Mouse (Mus musculus) embryo, embryonic 11.5 days (tissue): Measurements from ENCODE around the gene Psmd11.
"Not testable (repeated sequence)": the region's sequence is repeated elsewhere in the genome, so short reads cannot be mapped to it uniquely, and the experiment has no call there.

Source experiments
- DNase-seq: peaks from one replicate; pipeline ENCODE4 v3.0.0-alpha.2; 2012; ENCODE audit warnings: low read depth, low spot score

Gene Psmd11

DNA sequence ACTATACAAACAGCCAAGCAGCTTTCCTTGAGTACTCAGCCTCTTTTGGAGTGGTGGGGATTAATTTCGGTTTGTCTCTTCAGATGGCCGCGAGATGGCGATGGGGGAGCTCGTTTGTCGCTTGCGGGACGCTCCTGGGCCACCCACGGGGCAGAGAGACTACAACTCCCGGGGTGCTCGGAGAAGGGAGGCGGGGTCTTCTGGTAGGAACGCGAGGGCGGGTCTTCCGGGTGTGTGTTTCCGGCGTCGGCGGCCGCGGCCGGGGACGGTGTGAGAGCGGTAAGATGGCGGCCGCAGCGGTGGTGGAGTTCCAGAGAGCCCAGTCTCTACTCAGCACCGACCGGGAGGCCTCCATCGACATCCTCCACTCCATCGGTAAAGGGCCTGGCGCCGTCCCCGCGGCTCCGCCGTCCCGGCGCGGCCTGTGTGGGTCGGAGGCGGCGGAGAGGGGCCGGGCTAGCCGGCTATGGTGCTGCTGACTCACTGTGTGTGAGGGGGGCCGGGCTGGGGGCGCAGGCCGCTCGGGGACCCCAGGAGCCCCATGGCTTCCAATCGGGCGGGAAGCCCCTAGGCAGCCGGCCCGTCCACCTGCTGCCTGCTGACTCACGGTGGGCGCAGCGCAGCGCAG lies at the start of gene Psmd11:
TSS of gene Psmd11 (plus strand) at position 235 of the 628 bp plus-strand sequence.
- DNase-seq = peak; percentile 91

DNA sequence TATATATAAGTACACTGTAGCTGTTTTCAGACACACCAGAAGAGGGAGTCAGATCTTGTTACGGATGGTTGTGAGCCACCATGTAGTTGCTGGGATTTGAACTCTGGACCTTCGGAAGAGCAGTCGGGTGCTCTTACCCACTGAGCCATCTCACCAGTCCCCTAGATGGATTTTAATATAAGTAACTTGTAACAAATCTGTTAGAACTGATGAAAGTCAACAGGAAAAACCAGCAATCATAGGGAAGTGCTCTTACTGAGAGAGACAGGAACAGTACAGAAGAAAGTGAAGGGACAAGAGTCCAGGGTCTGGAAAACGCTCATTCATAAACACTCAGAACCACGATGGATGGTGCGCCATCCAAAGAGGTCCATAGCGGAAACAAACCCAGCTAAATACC lies 49.2 kb upstream of the Psmd11 start:
- DNase-seq = not testable (repeated sequence)

DNA sequence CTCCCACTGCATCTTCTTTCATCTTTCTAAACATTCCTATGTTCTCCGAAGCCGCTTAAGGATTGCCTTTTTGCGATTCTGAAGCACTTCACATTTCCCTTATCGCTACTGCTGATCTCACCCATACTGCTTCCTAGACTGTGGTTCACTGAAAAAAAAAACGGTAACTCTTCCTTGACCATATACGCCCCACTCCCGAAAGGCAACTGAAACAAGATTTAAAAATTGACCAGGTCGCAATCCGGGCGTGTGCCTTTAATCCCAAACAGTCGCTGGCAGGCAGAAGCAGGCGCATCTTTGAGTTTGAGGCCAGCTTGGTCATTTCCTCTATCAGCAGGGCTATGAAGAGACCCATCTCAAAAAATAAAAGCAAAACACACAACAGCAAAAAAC lies 45.8 kb upstream of the Psmd11 start:
- no peak for DNase-seq

DNA sequence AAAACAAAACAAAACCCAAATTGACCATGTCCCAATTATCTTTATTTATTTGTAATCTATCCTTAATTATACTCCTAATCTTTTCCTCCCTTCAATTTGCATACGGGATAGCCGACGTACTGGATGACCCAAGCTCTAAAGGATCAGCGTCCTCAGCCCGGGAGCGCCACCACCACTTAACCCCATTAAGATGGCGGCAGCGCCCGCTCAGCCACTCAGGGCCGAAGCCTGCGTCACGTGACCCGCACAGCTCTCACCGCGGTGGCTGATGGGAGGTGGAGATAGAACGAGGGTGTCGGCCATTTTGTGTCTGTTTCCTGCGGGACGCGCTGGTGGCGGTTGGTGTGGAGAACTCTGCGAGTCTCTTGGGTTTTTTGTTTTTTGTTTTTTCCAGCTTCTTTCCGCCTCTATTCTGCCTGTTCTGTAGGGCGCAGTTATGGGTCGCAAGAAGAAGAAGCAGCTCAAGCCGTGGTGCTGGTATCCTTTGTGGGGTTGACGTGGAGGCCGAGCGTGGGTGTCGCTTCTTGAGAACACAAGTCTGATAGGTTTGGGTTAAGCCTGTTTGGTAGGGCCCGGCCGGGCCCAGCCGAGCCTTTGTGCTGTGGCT lies 45.3 kb upstream of the Psmd11 start, which contains the start of gene Zfp207:
TSS of gene Zfp207 (plus strand) at position 261 of the 607 bp plus-strand sequence.
- DNase-seq = peak; percentile 95

DNA sequence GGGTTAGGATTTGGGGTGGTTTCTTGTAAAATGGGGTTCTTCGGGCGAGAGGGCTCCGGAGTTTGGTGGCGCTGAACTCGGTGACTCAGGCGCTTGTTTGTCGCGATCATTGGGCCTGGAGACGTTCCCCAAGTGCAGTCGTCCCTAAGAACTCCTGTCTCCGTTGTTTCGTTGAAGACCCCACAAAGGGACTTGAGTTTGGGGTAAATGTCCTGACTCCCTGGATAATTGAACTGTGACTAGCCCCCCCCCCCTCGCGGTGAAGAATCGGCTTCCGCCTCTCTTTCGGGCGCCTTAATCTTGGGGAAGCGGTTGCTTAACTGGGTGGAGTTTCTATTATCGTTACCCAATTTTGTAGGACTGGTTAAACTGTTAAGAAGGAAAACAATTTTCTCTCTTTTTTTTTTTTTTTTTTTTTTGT lies 44.8 kb upstream of the Psmd11 start:
- DNase-seq = peak; percentile 14

DNA sequence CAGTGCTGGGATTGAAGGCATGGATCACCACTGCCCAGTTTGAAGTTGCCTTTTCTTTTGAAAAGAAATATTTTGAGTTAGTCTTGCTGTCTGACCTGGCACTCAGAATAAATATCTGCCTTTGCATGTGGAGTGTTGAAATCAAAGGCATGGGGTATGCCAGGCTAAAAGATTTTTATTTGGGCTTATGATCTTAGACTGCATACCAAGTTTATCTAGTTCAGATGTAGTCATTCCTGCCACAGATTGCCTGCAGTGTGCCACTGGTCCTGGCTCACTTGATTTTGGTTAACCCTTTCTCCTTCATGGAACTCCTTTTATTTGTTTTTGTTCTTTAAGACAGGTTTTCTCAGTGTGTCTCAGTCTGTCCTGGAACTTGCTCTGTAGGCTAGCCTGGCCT lies 44.0 kb upstream of the Psmd11 start:
- DNase-seq = no peak

DNA sequence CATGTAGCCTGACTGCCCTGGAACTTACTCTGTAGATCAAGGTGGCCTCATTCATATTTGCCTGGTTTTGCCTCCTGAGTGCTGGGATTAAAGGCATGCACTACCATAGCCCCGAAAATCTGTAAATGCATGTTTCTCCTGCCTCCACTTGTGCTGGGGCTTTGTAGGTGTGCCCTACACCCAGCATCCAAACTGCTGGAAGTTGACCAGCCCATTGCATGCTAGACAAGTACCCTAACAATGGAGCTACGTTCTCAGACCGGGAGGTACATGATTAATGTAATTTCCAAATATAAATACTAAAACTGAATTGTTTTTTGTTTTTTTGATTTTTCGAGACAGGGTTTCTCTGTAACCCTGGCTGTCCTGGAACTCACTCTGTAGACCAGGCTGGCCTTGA lies 43.4 kb upstream of the Psmd11 start:
- no peak for DNase-seq

DNA sequence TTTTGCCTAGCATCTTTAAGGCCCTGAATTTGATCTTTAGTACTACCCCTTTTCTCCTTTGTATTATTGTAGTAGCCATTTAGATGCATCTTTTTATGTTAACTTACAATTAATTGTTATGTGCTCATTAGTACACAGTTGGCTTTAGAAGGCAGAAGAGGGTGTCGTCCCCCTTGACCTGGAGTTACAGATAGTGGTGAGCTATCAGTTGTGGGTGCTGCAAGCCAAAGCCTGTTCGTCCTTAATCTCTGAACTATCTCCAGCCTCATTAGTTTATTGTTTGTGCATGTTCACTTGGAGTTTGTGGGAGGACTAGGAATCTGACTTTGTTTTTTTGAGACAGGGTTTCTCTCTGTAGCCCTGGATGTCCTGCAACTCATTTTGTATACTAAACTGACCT lies 41.6 kb upstream of the Psmd11 start:
- no peak for DNase-seq

DNA sequence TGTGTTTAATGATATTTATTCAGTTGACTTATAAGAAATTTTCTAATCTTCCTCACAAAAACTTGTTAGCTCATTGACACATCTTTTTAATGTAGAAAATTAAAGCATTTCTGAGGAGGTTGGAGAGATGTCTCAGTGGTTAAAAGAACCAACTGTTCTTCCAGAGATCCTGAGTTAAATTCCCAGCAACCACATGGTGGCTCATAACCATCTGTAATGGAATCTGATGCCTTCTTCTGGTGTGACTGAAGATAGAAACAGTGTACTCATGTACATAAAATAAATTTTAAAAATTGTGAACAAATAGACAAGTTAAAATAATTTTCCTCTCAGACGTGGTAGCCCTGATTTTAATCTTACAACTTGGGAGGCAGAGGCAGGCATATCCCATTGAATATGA lies 38.5 kb upstream of the Psmd11 start:
- no peak for DNase-seq

DNA sequence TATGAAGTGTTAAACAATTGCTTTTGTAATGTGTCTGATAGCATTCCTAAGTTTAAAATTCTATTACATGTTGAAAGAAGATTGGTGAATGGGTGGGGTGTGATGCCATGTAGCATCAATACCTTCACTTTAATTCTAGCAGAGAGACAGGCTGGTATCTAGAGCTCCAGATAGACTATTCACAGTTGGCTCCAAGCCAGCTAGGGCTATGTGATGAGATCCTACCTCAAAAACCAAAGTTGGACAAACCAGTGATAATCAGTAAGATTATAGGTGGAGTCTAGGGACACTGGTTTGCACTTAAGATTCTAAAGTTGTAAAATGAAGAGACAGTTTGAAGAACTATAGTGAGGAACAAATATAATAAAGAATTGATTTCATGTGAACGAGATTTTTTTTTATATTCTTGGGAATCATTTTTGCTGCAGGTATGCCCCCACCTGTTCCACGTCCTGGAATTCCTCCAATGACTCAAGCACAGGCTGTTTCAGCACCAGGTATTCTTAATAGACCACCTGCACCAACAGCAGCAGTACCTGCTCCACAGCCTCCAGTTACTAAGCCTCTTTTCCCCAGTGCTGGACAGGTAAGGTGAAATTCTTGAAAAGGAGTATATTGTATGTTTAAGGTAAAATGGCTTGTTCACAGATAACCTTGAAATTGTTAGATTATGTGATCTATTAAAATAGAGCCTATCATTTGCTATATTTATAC lies 36.9 kb upstream of the Psmd11 start:
- no peak for DNase-seq

DNA sequence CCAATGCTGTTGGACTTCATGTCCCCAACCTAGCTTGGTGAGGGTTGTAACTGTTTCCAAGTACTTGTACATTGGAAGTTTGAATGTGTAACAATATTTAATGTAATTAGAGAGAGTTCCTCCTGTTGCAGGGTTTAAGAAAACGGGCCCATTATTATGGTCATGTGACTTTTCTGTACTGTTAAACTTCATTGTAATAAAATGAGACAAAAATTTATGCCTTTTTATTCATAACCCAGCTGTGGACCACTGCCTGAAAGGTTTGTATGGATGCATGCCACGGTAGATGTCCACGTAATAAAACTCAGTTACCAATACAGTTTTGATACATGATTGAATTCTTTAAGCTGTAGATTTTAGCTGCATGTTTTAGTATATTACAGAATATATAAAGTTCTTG lies 32.5 kb upstream of the Psmd11 start:
- DNase-seq = no peak

DNA sequence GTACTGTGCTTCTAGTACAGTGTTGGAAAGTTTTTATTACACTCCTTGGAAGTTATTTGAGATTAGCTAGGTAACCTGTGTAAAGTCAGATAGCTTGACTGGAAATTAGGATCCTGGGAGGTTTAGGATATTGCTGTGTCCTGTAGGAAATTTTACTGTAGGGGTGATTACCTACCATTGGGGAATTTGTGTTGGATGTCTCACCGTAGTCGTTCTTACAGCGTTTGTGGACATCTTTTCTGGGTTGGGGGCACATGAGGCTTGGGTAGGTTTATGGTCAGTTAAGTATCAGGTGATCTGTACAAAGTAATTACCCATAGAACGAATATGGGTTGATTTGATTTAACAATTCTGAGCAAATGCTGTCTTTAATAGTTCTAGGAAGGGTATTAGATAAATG lies 31.8 kb upstream of the Psmd11 start:
- DNase-seq = no peak

DNA sequence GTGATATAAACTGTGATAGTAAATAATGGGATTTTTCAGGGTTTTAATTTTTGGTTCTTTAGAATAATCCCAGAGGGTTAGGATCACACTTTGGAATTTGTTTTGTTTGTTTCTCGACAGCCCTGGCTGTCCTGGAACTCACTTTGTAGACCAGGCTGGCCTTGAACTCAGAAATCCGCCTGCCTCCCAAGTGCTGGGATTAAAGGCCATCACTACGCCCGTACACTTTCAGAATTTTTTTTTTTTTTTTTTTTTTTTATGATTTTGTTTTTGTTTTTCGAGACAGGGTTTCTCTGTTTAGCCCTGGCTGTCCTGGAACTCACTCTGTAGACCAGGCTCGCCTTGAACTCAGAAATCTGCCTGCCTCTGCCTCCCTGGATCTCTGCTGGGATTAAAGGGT lies 20.5 kb upstream of the Psmd11 start:
- not testable (repeated sequence) for DNase-seq

DNA sequence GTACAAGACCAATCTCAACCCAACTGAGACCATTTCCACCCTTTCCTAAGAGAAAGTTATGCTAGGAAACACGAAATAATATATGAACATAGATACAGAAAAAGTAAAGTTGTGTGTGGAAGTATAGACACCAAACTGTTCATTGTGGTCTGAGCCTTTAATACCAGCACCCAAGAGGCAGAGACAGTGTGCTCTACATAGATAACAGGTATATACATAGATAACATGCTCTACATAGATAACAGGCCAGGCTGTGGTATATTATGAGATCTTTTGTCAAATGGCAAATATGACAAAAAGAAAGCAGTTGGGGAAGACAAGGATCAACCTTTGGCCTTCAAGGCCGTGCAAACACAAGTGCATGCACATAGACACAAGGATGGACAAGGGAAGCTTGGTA lies 18.0 kb upstream of the Psmd11 start:
- no peak for DNase-seq

DNA sequence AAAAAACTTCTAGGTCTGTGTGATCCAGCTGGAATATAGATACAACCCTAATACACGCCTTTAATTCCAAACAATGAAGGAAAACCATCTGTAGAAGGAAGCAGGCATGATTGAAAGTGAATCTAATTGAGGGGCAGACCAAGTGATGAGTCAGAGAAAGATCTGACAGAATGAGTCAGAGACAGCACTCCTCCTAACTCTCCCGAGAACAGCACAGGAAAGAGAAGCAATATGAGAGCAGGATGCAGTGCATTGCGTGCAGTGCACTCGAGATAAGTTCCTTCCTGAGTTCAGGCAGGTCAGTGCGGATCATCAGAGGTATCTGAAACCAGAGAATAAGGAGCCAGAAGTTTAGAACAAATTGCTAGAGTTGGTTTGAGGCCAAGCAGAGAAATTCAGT lies 11.3 kb upstream of the Psmd11 start:
- DNase-seq = no peak

DNA sequence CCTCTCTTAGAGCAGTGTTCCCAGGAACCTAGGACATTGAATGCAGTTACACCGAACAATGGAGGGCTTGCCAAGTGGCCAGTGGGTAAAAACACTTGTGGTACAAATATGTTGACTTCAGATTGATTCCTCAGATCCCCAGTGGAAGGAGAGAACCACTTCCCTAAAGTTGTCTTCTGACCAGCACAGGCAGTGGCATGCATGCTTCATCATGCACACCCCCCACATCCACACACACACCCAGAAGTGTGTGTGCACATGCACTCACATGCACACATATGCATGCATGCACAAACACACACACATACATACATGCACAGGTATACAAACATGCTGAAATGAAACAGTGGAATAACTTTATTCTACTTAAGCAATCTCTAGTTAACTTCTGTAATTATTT lies 8.7 kb upstream of the Psmd11 start:
- DNase-seq = no peak

DNA sequence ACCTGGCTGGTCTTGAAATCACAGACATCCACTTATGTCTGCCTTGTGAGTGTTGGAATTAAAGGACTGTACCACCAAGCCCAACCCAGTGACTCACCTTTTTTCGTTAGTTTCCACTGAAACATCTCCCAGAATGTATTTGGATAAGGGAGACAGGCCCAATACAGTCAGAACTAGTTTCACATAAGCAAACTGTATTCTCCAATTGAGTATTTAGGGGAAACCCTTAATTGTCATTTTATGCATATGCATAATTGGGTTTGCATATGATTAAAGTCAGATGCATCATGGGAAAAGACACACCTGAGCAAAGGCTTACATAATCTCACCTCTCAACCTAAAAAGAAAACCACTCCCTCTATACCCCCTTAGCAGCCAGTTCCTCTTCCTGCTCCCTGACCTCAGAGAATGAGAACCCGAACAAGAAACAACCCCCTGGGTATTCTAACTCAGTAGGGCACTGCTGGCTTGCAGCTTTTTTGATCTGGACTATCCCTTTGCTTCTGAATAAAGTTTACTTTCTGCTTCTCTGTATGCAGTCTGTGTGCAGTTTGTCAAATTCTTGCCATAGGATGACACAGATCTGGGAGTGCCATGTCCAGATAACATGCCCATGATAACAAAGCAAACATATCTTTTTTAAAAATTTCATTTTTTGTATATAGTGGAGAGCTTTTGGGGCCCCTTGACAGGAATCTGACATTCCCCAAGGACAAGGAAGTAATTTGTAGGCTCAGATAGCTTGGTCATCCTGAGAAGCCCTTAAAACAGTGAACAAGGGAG lies 8.0 kb upstream of the Psmd11 start:
- DNase-seq = no peak

DNA sequence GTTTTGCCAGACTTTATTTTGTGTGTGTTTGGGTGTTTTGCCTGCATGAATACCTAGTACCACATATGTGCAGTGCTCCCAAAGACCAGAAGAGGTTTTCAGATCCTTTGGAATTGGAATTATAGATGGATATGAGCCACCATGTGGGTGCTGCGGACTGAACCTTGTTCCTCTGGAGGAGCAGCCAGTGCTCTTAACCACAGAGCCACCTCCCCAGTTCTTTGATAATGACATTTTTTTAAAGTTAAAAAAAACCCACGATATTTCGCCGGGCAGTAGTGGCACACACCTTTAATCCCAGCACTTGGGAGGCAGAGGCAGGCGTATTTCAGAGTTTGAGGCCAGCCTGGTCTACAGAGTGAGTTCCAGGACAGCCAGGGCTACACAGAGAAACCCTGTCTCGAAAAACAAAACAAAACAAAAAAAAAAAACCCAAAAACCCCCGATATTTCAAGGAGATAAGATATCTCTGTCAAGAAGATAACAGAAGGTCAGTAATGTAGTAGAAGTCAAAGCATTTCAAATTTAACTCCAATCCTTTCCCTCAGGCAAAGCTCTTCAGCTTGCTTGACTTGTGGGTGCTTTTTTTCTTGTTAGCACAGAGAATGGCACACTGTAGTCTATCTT lies 6.9 kb upstream of the Psmd11 start:
- DNase-seq = no peak

DNA sequence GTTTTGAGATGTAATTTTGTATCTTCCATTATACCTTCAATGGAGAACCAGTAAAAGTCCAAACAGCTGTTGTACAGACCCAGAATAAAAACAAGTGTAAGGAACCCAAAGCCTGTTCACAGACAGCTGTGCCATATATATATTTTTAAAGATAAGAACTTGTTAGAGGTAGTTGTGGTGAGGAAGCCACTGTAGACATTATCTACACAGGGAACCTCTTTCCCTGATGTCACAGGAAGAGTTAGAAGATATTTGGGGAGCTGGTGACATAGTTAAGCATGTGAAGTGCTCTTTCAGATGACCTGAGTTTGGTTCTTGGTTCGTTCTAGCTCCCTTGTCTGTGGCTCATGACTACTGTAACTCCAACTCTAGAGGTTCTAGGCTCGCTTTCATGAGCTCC lies 3.7 kb upstream of the Psmd11 start:
- no peak for DNase-seq

DNA sequence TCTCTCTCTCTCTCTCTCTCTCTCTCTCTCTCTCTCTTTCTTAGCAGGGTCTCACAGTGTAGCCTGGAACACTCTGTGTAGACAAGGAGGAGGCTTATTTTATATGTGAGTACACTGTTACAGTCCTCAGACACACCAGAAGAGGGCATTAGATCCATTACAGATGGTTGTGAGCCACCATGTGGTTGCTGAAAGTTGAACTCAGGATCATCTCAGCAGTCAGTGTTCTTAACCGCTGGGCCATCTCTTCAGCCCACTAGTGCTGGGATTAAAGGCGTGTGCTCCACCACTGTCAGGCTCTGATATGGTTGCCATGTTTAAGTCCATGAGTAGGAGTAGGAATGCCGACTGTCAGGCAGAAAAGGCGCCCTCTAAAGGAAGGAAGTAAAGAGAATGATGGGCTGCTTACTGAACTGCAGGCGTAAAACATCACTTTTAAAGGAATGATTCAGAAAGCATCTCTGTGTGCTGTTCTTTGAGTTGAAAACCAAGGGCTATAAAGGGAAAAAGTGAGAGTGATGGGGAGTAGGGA lies 3.1 kb upstream of the Psmd11 start:
- no peak for DNase-seq

DNA sequence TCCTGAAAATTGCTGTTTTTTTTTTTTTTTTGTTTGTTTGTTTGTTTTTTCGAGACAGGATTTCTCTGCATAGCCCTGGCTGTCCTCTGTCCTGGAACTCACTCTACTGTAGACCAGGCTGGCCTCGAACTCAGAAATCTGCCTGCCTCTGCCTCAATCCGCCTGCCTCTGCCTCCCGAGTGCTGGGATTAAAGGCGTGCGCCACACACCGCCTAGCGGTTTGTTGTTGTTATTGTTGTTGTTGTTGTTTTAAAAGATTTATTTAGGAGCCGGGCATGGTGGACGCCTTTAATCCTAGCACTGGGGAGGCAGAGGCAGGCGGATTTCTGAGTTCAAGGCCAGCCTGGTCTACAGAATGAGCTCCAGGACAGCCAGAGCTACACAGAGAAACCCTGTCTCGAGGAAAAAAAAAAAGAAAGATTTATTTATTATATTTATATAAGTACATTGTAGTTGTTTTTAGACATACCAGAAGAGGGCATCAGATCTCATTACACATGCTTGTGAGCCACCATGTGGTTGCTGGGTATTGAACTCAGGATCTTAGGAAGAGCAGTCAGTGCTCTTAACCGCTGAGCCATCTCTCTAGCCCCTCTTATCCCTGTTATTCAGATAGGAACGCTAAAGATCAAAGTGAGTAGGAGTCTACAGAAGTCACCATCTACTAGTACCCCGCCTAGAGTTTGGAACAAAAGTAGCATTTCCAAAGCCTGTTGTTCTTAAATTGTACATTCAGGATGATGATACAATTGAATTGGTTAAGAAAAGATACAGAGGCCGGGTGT lies 2.2 kb upstream of the Psmd11 start:
- not testable (repeated sequence) for DNase-seq
